Mouse (Mus musculus): ENCODE data around the gene Cpne2. TPM values are rescaled to one million over a fixed set of nuclear protein-coding genes. Genes with fewer than 3 reads are reported as not detected.

Gene Cpne2
- polyA plus RNA-seq, 1 experiment from 2014 or later: 8.8 TPM

DNA sequence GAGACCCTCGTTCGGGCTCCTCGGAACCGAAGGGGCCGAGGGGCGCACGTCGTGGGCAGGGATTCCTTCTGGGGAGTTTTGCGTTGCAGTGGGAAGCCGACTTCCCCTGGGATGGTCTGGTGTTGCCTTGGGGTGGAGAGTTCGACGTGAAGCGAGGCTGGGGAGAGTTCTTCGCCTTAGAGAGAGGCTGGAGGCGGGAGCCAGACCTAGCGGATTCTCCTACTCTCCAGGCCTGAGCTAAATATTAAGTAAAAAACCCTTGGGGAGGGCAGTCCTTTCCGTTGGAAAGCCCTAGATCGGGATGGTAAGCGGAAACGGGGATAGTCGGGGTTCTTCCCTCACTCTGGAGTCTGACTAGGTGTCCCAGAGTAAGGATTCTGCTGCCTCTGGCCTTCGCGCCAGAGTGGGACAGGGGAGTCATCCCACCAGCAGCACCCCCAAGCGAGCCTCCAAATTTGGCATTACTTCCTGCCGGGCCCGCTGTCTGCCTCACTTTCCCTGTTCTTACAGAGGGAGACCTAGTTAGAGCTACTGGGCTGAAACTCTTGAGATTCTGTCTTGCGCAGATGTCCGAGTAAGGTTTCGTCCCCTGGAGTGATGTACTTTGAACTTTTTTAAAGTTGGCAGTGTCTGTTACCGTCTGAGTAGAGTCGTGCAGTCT lies 69.8 kb downstream of the Cpne2 start:
- Histone ChIP-seq H3K27ac (replicated peaks; ENCODE audit: low read depth, low read length) (peak overlapping the region; percentile 67; the same call in 1 of the 2 replicates), H3K4me3 (ENCODE audit: low read depth, low read length) (peak overlapping the region; percentile 99), H3K27me3 (ENCODE audit: control insufficient read depth, insufficient read depth, low read length) (no peaks in the 10 kb centered on the region), H3K4me2 (ENCODE audit: low read depth, low read length) (peak overlapping the region; percentile 62), H3K4me1 (ENCODE audit: control insufficient read depth, insufficient read depth, low read length) (no peaks in the 10 kb centered on the region), H3K36me3 (replicated peaks; ENCODE audit: control insufficient read depth, insufficient read depth, low read depth, low read length) (no peaks in the 10 kb centered on the region), H3K9ac (replicated peaks; ENCODE audit: low read length) (peak overlapping the region; percentile 92), H3K9me3 (replicated peaks; ENCODE audit: control insufficient read depth, low read length) (no peaks in the 10 kb centered on the region)
- DNase-seq (ENCODE audit: low spot score): peak; percentile 32
- under 1% methylated on average over 31 of the region's 31 CpGs for WGBS
- ATAC-seq (replicated peaks; ENCODE audit: insufficient number of reproducible peaks, low FRiP score, low TSS enrichment, low read depth): no peak

DNA sequence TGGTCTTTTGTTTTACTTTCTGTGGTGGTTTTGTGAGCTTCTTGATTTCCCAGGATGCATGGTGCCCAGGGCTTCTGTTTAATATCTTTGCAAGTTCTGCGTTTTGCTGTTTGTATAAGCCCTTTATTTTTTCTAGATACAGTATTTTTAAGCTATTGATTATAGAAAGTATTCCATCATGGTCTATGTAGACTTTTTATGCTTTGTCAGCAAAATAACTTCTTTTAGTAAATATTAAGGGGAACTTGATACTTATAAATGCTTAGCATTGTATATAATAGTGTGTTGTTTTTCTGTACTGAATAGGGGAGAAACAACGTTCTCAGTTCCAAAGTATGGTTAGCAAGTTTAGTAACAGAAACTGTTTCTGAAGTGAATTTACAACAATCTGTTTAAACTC lies 71.2 kb downstream of the Cpne2 start:
- Histone ChIP-seq H3K4me3 (ENCODE audit: low read depth, low read length) (no peak overlapping the region), H3K4me2 (ENCODE audit: low read depth, low read length) (no peak overlapping the region), H3K9ac (replicated peaks; ENCODE audit: low read length) (no peak overlapping the region), H3K36me3 (replicated peaks; ENCODE audit: control insufficient read depth, insufficient read depth, low read depth, low read length) (no peaks in the 10 kb centered on the region), H3K27me3 (ENCODE audit: control insufficient read depth, insufficient read depth, low read length) (no peaks in the 10 kb centered on the region), H3K4me1 (ENCODE audit: control insufficient read depth, insufficient read depth, low read length) (no peaks in the 10 kb centered on the region), H3K27ac (replicated peaks; ENCODE audit: low read depth, low read length) (no peak overlapping the region), H3K9me3 (replicated peaks; ENCODE audit: control insufficient read depth, low read length) (no peaks in the 10 kb centered on the region)
- ATAC-seq (replicated peaks; ENCODE audit: insufficient number of reproducible peaks, low FRiP score, low TSS enrichment, low read depth) (no peak), DNase-seq (ENCODE audit: low spot score) (no peak)
- 87% methylated on average over 2 of the region's 2 CpGs for WGBS

DNA sequence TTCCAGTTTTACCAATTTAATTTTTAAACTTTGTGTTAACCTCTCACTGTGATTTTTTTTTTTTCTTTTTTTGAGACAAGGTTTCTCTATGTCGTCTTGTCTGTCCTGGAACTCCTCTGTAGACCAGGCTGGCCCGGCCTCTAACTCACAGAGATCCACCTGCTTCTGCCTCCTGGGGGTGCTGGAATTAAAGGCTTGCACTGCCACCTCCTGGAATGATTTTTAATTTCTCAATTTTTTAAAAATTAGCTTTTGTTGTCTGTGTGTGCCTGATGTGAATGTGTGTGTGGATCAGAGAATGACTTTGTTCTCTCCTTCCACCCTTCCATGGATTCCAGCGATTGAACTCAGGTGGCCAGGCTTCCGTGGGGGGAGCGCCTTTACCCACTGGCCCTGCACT lies 74.3 kb downstream of the Cpne2 start:
- Histone ChIP-seq H3K9me3 (replicated peaks; ENCODE audit: control insufficient read depth, low read length) (no peaks in the 10 kb centered on the region), H3K4me3 (ENCODE audit: low read depth, low read length) (no peak overlapping the region), H3K4me1 (ENCODE audit: control insufficient read depth, insufficient read depth, low read length) (no peaks in the 10 kb centered on the region), H3K27ac (replicated peaks; ENCODE audit: low read depth, low read length) (no peak overlapping the region), H3K4me2 (ENCODE audit: low read depth, low read length) (no peak overlapping the region), H3K27me3 (ENCODE audit: control insufficient read depth, insufficient read depth, low read length) (no peaks in the 10 kb centered on the region), H3K9ac (replicated peaks; ENCODE audit: low read length) (no peak overlapping the region), H3K36me3 (replicated peaks; ENCODE audit: control insufficient read depth, insufficient read depth, low read depth, low read length) (no peaks in the 10 kb centered on the region)
- ATAC-seq (replicated peaks; ENCODE audit: insufficient number of reproducible peaks, low FRiP score, low TSS enrichment, low read depth): no peak
- 89% methylated on average over 5 of the region's 5 CpGs for WGBS
- no peak for DNase-seq (ENCODE audit: low spot score)

Small RNAs within 50 kb of the gene (microRNA-seq; reads per million reads assigned to microRNA genes)
- gene Mir7072 (ENCODE audit: borderline number of aligned reads): not detected

Other genes starting within 250 kb of the Cpne2 start
- gene Slc12a3, start 203.8 kb upstream of the Cpne2 start, polyA plus RNA-seq (2014; fragmentation: Nextera tagmentation; extraction: Ambion mirVana): not detected in 2 replicates
- gene Herpud1, start 146.6 kb upstream of the Cpne2 start, polyA plus RNA-seq (2014; fragmentation: Nextera tagmentation; extraction: Ambion mirVana): 54.6 and 54.8 TPM in 2 replicates
- gene Nlrc5, start 98.6 kb upstream of the Cpne2 start, polyA plus RNA-seq (2014; fragmentation: Nextera tagmentation; extraction: Ambion mirVana): 0.08 and 0.14 TPM in 2 replicates
- 45.4 and 47.4 TPM in 2 replicates for gene Rspry1, start 68.9 kb downstream of the Cpne2 start, polyA plus RNA-seq (2014; fragmentation: Nextera tagmentation; extraction: Ambion mirVana)
- gene Fam192a, start 69.0 kb downstream of the Cpne2 start, polyA plus RNA-seq (2014; fragmentation: Nextera tagmentation; extraction: Ambion mirVana): 106 and 109 TPM in 2 replicates
- 71.8 and 73.4 TPM in 2 replicates for gene Arl2bp, start 133.6 kb downstream of the Cpne2 start, polyA plus RNA-seq (2014; fragmentation: Nextera tagmentation; extraction: Ambion mirVana)
- 0.47 and 1.5 TPM in 2 replicates for gene Pllp, start 163.3 kb downstream of the Cpne2 start, polyA plus RNA-seq (2014; fragmentation: Nextera tagmentation; extraction: Ambion mirVana)
- not detected in 2 replicates for gene Ccl22, start 212.6 kb downstream of the Cpne2 start, polyA plus RNA-seq (2014; fragmentation: Nextera tagmentation; extraction: Ambion mirVana)
- gene Cx3cl1, start 239.0 kb downstream of the Cpne2 start, polyA plus RNA-seq (2014; fragmentation: Nextera tagmentation; extraction: Ambion mirVana): 4.6 and 5.6 TPM in 2 replicates